Mouse (Mus musculus) lung, adult 2 months (tissue): ENCODE data around the gene Klhl6.

ENCODE experiments used
- CTCF ChIP-seq: fragments of 200-500 bp; IDR thresholded peaks from 2 replicates; pipeline ENCODE4 v1.5.1; 2011; ENCODE audit warnings: mild to moderate bottlenecking, low read length, control low read depth; ENCODE audit not compliant: insufficient read depth
- POLR2A ChIP-seq: fragments of 200-500 bp; IDR thresholded peaks from 2 replicates; pipeline ENCODE4 v1.6.1; 2011; ENCODE audit warnings: low read depth, mild to moderate bottlenecking, control low read depth, low read length, borderline replicate concordance; ENCODE audit errors: extremely low read depth

- TF ChIP-seq POLR2A (no peak), CTCF (no peak)
These were observed 10.4 kb upstream of the Klhl6 start for GRCm38 (mm10) chr16:19993278-19993677.
